Mouse (Mus musculus): ENCODE measurements around the gene Lhx1. TPM values are rescaled to one million over a fixed set of nuclear protein-coding genes. Genes with fewer than 3 reads are reported as not detected.

The Lhx1 gene
- total and polyA plus RNA-seq, 3 experiments, result not detected

DNA sequence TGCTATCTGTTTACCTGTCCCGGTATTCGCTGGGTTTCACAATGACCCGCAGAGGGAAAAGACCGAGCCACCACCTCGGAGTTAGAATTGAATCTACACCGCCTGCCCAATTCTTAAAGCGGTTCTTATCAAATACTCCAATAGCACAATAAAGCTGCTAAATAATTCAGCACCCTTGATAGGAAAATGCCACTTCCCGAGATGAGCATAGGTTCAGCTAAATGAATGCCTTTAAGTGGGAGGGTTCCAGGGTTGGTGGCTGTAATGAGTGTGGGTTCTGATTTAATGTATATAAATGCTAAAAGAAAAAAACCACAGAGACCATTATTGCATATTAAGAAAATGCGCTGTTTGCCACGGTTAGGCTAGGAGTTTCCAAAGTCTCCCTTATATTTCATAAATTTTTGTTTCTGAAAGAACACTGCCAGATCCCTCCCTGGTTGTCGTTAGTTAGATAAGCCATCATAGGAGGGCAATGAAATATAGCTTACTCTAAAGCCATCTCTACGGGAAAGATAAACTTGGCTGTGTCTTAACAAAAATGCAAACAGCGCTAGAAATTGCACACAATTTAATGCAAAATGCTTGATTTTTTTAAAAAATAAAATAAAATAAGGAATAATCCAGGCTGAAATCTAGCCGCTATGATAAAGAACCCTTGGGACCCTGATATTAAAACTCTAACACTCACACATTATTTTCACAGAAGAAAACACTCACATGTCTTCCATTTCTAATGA is 8.7 kb downstream of the Lhx1 start:
- intact Hi-C loops (cut with DNase I), result no loop called here

GRCm38 (mm10) chr11:84513171-84514116 is 11.9 kb downstream of the Lhx1 start, which contains the start of gene Aatf:
Gene Aatf (minus strand): TSS chr11:84513522.
- under 1% methylated on average over 80 of the region's 80 CpGs for WGBS
- TF ChIP-seq POLR2A (IDR thresholded peaks at IDR 0.05; ENCODE audit: insufficient read depth, low read depth, low read length) (peak; percentile 74), EP300 (IDR thresholded peaks at IDR 0.05; ENCODE audit: insufficient read depth, low read depth, low read length) (peak; percentile 27; the same call in 1 of the 2 replicates), CTCF (IDR thresholded peaks at IDR 0.05) (no peak)
- Histone ChIP-seq H3K27me3 (ENCODE audit: control insufficient read depth, insufficient read depth, low read length) (peaks cover 5% of the 10 kb centered on the region), H3K27ac (peak within 1 kb of the TSS; percentile 79), H3K36me3 (ENCODE audit: control insufficient read depth, insufficient read depth, low read length) (peaks cover 2% of the 10 kb centered on the region; the same call in 1 of the 2 replicates), H3K9ac (ENCODE audit: low read depth, low read length) (peak within 1 kb of the TSS; percentile 90), H3K79me2 (replicated peaks; ENCODE audit: control insufficient read depth, insufficient read depth, low read length) (no peaks in the 10 kb centered on the region), H3K4me3 (peak within 1 kb of the TSS; percentile 94), H3K4me1 (ENCODE audit: control insufficient read depth, insufficient read depth, low read length) (0 out of 2 replicates have a peak, but pooled peaks cover 1% of the 10 kb centered on the region)
- peak; percentile 98 for DNase-seq
- intact Hi-C loops (cut with DNase I), result loop anchor here (5.0 kb wide), 3 partner anchors 304 to 386 kb away; partner anchors contain the start of genes Acaca, Ggnbp2, Mrm1 and Tada2a

More for the DNA sequence above, 8.7 kb downstream of the Lhx1 start:
- no peak for DNase-seq
- Histone ChIP-seq H3K4me1 (ENCODE audit: control insufficient read depth, insufficient read depth, low read length) (0 out of 2 replicates have a peak, but pooled peaks cover 1% of the 10 kb centered on the region), H3K27ac (no peak overlapping the region), H3K36me3 (ENCODE audit: control insufficient read depth, insufficient read depth, low read length) (no peaks in the 10 kb centered on the region; the same call in 1 of the 2 replicates), H3K9ac (ENCODE audit: low read depth, low read length) (no peak overlapping the region), H3K27me3 (ENCODE audit: control insufficient read depth, insufficient read depth, low read length) (peaks cover 18% of the 10 kb centered on the region), H3K4me3 (no peak overlapping the region), H3K79me2 (replicated peaks; ENCODE audit: control insufficient read depth, insufficient read depth, low read length) (no peaks in the 10 kb centered on the region)
- WGBS, result 22% methylated on average over 14 of the region's 14 CpGs
- TF ChIP-seq POLR2A (IDR thresholded peaks at IDR 0.05; ENCODE audit: insufficient read depth, low read depth, low read length), result no peak
- TF ChIP-seq EP300 (IDR thresholded peaks at IDR 0.05; ENCODE audit: insufficient read depth, low read depth, low read length), result no peak

DNA sequence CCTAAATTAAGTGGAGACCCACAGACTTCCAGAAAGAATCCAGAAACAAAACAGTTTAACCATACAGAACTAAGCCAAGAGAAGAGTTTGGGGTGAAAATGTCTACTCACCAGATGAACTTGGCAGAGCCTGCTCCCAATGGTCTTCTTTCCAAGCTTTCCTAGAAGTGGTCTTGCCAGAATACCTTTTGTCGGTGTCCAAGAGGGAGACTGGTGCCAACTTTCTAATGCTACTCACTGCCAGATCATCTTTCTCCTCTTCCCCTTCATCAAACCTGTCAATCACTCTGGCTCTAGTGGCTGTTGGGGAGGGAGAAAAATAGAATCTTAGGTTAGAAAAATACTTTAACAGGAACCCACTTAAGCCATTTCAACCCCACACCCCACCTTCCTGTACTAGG is 13.3 kb downstream of the Lhx1 start:
- no peaks in the 10 kb centered on the region for H3K79me2 ChIP-seq (replicated peaks; ENCODE audit: control insufficient read depth, insufficient read depth, low read length)
- no peak overlapping the region for H3K4me3 ChIP-seq
- no peak overlapping the region for H3K27ac ChIP-seq
- no peak overlapping the region for H3K9ac ChIP-seq (ENCODE audit: low read depth, low read length)
- TF ChIP-seq EP300 (IDR thresholded peaks at IDR 0.05; ENCODE audit: insufficient read depth, low read depth, low read length), result no peak
- no peak for TF ChIP-seq POLR2A (IDR thresholded peaks at IDR 0.05; ENCODE audit: insufficient read depth, low read depth, low read length)
- TF ChIP-seq CTCF (IDR thresholded peaks at IDR 0.05), result no peak
- H3K4me1 ChIP-seq (ENCODE audit: control insufficient read depth, insufficient read depth, low read length), result 0 out of 2 replicates have a peak, but pooled peaks cover 1% of the 10 kb centered on the region
- H3K36me3 ChIP-seq (ENCODE audit: control insufficient read depth, insufficient read depth, low read length), result peaks cover 4% of the 10 kb centered on the region; the same call in 1 of the 2 replicates
- intact Hi-C loops (cut with DNase I), result loop anchor here (5.0 kb wide), 3 partner anchors 305 to 385 kb away; partner anchors contain the start of genes Acaca, Ggnbp2, Mrm1 and Tada2a
- DNase-seq, result no peak
- 63% methylated on average over 1 of the region's 1 CpGs for WGBS
- peaks cover 5% of the 10 kb centered on the region for H3K27me3 ChIP-seq (ENCODE audit: control insufficient read depth, insufficient read depth, low read length)

DNA sequence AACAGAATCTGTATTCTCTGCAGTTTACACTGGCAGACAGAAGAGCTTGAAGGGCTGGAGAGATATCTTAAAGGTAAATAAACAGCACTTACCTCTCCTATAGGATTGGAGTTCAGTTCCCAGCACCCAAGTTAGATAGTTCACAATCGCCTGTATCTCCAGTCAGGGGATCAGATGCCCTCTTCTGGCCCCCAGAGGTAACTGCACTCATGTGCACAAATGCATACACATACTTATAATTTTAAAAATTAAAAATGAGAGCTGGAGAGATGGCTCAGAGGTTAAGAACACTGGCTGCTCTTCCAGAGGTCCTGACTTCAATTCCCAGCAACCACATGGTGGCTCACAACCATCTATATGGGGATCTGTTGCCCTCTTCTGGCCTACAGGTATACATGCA is 21.0 kb downstream of the Lhx1 start:
- Histone ChIP-seq H3K4me1 (ENCODE audit: control insufficient read depth, insufficient read depth, low read length) (no peaks in the 10 kb centered on the region), H3K27me3 (ENCODE audit: control insufficient read depth, insufficient read depth, low read length) (no peaks in the 10 kb centered on the region), H3K36me3 (ENCODE audit: control insufficient read depth, insufficient read depth, low read length) (peaks cover 3% of the 10 kb centered on the region; the same call in 1 of the 2 replicates), H3K9ac (ENCODE audit: low read depth, low read length) (no peak overlapping the region), H3K4me3 (no peak overlapping the region), H3K79me2 (replicated peaks; ENCODE audit: control insufficient read depth, insufficient read depth, low read length) (no peaks in the 10 kb centered on the region), H3K27ac (no peak overlapping the region)
- 95% methylated on average over 1 of the region's 1 CpGs for WGBS
- TF ChIP-seq EP300 (IDR thresholded peaks at IDR 0.05; ENCODE audit: insufficient read depth, low read depth, low read length) (no peak), CTCF (IDR thresholded peaks at IDR 0.05) (peak; percentile 37; the same call in 1 of the 2 replicates), POLR2A (IDR thresholded peaks at IDR 0.05; ENCODE audit: insufficient read depth, low read depth, low read length) (no peak)
- no peak for DNase-seq
- intact Hi-C loops (cut with DNase I), result no loop called here

DNA sequence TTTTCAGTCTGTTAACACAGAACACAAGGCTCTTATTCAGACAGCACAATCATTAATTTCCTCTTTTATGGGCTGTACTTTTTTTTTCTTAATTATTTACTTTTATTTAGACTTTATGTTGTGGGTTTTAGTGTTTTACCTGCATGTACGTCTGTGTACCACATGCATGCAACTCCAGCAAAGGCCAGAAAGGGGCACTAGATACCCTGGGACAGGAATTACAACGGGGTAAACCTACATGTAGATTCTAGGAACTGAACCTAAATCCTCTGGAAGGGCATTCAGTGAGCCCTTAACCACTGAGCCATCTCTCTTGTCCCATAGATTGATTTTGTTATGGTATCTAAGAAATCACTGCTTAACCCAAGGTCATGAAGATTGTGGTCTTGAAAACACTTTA is 27.4 kb downstream of the Lhx1 start:
- peak; percentile 46 for TF ChIP-seq CTCF (IDR thresholded peaks at IDR 0.05)
- TF ChIP-seq EP300 (IDR thresholded peaks at IDR 0.05; ENCODE audit: insufficient read depth, low read depth, low read length), result no peak
- no peak for DNase-seq
- peaks cover 2% of the 10 kb centered on the region; the same call in 1 of the 2 replicates for H3K36me3 ChIP-seq (ENCODE audit: control insufficient read depth, insufficient read depth, low read length)
- no peak overlapping the region for H3K9ac ChIP-seq (ENCODE audit: low read depth, low read length)
- 74% methylated on average over 2 of the region's 2 CpGs for WGBS
- no peak overlapping the region for H3K27ac ChIP-seq
- H3K79me2 ChIP-seq (replicated peaks; ENCODE audit: control insufficient read depth, insufficient read depth, low read length), result no peaks in the 10 kb centered on the region
- H3K27me3 ChIP-seq (ENCODE audit: control insufficient read depth, insufficient read depth, low read length), result no peaks in the 10 kb centered on the region
- no peak overlapping the region for H3K4me3 ChIP-seq
- intact Hi-C loops (cut with DNase I), result no loop called here
- no peaks in the 10 kb centered on the region for H3K4me1 ChIP-seq (ENCODE audit: control insufficient read depth, insufficient read depth, low read length)

Data from heart, adult 2 months (tissue).